In genomic region chr2:18063763-18064251, GRCm38 (mm10) we compare ENCODE assay signal across 2 mouse cellular contexts.
TF ChIP-seq lines count a peak whose summit lies in the region.

No protein-coding gene starts in this region.

TF ChIP-seq in C2C12, 6 proteins besides CTCF, POLR2A, EP300 and RAD21 (continued from another document):
- TF ChIP-seq FOSL1 (IDR thresholded peaks at IDR 0.05; ENCODE audit: insufficient read depth, low read length, poor library complexity, severe bottlenecking): no peak

TF ChIP-seq in MEL, 35 proteins besides CTCF, POLR2A, EP300 and RAD21 (continued from another document):
- no peak for TF ChIP-seq GATA1 (IDR thresholded peaks at IDR 0.05; ENCODE audit: low read depth, low read length)
- peak; percentile 99 for TF ChIP-seq MXI1 (IDR thresholded peaks at IDR 0.05; ENCODE audit: low read depth, low read length)
- TF ChIP-seq MAFK (IDR thresholded peaks at IDR 0.05; ENCODE audit: borderline replicate concordance, low read depth, low read length): no peak
- 0 out of 2 replicates have a peak, but pooled peaks have one; percentile 32 for TF ChIP-seq ZMIZ1 (IDR thresholded peaks at IDR 0.05; ENCODE audit: low read depth, low read length)
- TF ChIP-seq USF2 (IDR thresholded peaks at IDR 0.05; ENCODE audit: borderline replicate concordance in 1 of 2, insufficient read depth in 1 of 2, low read depth in 1 of 2, low read length in 2 of 2): no peak
- 0 out of 2 replicates have a peak, but pooled peaks have one; percentile 27 for TF ChIP-seq MAZ (IDR thresholded peaks at IDR 0.05; ENCODE audit: low read depth, low read length)
- no peak for TF ChIP-seq SMC3 (IDR thresholded peaks at IDR 0.05; ENCODE audit: low read depth, low read length)
- TF ChIP-seq ZC3H11A (IDR thresholded peaks at IDR 0.05; ENCODE audit: low read depth, low read length): no peak
- peak; percentile 97 for TF ChIP-seq SIN3A (IDR thresholded peaks at IDR 0.05; ENCODE audit: low read length)
- no peak for TF ChIP-seq JUND (IDR thresholded peaks at IDR 0.05; ENCODE audit: low read depth, low read length)
- TF ChIP-seq MEF2A (IDR thresholded peaks at IDR 0.05; ENCODE audit: extremely low read depth, insufficient replicate concordance, low read depth, low read length, poor library complexity, severe bottlenecking): no peak
- no peak for TF ChIP-seq ZNF384 (IDR thresholded peaks at IDR 0.05; ENCODE audit: low read depth, low read length)
- peak; percentile 51 for TF ChIP-seq ETS1 (IDR thresholded peaks at IDR 0.05; ENCODE audit: low read depth, low read length)
- TF ChIP-seq MYC (IDR thresholded peaks at IDR 0.05; ENCODE audit: low read depth, low read length): peak; percentile 63; the same call in 1 of the 2 replicates
- TF ChIP-seq ELF1 (IDR thresholded peaks at IDR 0.05; ENCODE audit: low read depth, low read length): peak; percentile 52; the same call in 1 of the 2 replicates
- no peak for TF ChIP-seq UBTF (IDR thresholded peaks at IDR 0.05; ENCODE audit: borderline replicate concordance, insufficient read depth, low read depth, low read length)
- no peak for TF ChIP-seq KAT2A (conservative IDR thresholded peaks at IDR 0.05; ENCODE audit: low read depth, low read length)
- TF ChIP-seq MYB (IDR thresholded peaks at IDR 0.05; ENCODE audit: low read depth, low read length): no peak
- 0 out of 2 replicates have a peak, but pooled peaks have one; percentile 37 for TF ChIP-seq TCF12 (IDR thresholded peaks at IDR 0.05; ENCODE audit: low read depth, low read length)
- TF ChIP-seq GABPA (IDR thresholded peaks at IDR 0.05; ENCODE audit: low read depth, low read length): no peak
- TF ChIP-seq USF1 (IDR thresholded peaks at IDR 0.05; ENCODE audit: low read depth, low read length): no peak
- peak; percentile 58; the same call in 1 of the 2 replicates for TF ChIP-seq E2F4 (IDR thresholded peaks at IDR 0.05; ENCODE audit: borderline replicate concordance, low read depth, low read length)
- TF ChIP-seq CHD2 (IDR thresholded peaks at IDR 0.05; ENCODE audit: low read length): no peak
- TF ChIP-seq MAX (IDR thresholded peaks at IDR 0.05; ENCODE audit: low read length): peak; percentile 86
- TF ChIP-seq HCFC1 (IDR thresholded peaks at IDR 0.05; ENCODE audit: low read depth, low read length): peak; percentile 57; the same call in 1 of the 2 replicates
- no peak; the same call in none of the 2 replicates for TF ChIP-seq NELFE (IDR thresholded peaks at IDR 0.05; ENCODE audit: low read depth, low read length)
- peak; percentile 89; the same call in 1 of the 2 replicates for TF ChIP-seq CHD1 (IDR thresholded peaks at IDR 0.05; ENCODE audit: low read depth, low read length)
- TF ChIP-seq TBP (IDR thresholded peaks at IDR 0.05; ENCODE audit: low read depth, low read length): peak; percentile 40; the same call in 1 of the 2 replicates
- no peak for TF ChIP-seq POLR2AphosphoS5 (IDR thresholded peaks at IDR 0.05; ENCODE audit: borderline replicate concordance, low read depth, low read length)
- TF ChIP-seq POLR2AphosphoS2 (IDR thresholded peaks at IDR 0.05; ENCODE audit: low read length): peak; percentile 58; the same call in 1 of the 2 replicates
